Mouse (Mus musculus): ENCODE results near the gene Stac3.

Gene Stac3

GRCm38 (mm10) chr10:127500894-127501893 is at the start of gene Stac3:
TSS of gene Stac3 (plus strand) at chr10:127501686.
- DNase-seq = no peak

- no peak for DNase-seq
Measured at GRCm38 (mm10) chr10:127453701-127454100, 47.8 kb upstream of the Stac3 start.

GRCm38 (mm10) chr10:127462411-127463096 is 38.9 kb upstream of the Stac3 start:
- no peak for DNase-seq

- DNase-seq = peak; percentile 48
Measured at GRCm38 (mm10) chr10:127471281-127471988, 30.1 kb upstream of the Stac3 start.

GRCm38 (mm10) chr10:127472722-127473121 is 28.8 kb upstream of the Stac3 start:
- no peak for DNase-seq

- DNase-seq = no peak
Measured at GRCm38 (mm10) chr10:127475175-127475574, 26.3 kb upstream of the Stac3 start.

- DNase-seq = no peak
Measured at GRCm38 (mm10) chr10:127476541-127476940, 24.9 kb upstream of the Stac3 start.

- no peak for DNase-seq
Measured at GRCm38 (mm10) chr10:127477301-127477700, 24.2 kb upstream of the Stac3 start.

GRCm38 (mm10) chr10:127479131-127479530 is 22.4 kb upstream of the Stac3 start:
- peak; percentile 43 for DNase-seq

GRCm38 (mm10) chr10:127480833-127481813 is 20.4 kb upstream of the Stac3 start:
- peak; percentile 74 for DNase-seq

GRCm38 (mm10) chr10:127485235-127485634 is 16.3 kb upstream of the Stac3 start:
- no peak for DNase-seq

- no peak for DNase-seq
Measured at GRCm38 (mm10) chr10:127488856-127489255, 12.6 kb upstream of the Stac3 start.

- DNase-seq = no peak
Measured at GRCm38 (mm10) chr10:127490160-127491127, 11.0 kb upstream of the Stac3 start.

- no peak for DNase-seq
Measured at GRCm38 (mm10) chr10:127491128-127491512, 10.4 kb upstream of the Stac3 start.

- no peak for DNase-seq
Measured at GRCm38 (mm10) chr10:127492118-127492517, 9.4 kb upstream of the Stac3 start.

GRCm38 (mm10) chr10:127496156-127496555 is 5.3 kb upstream of the Stac3 start:
- no peak for DNase-seq

- no peak for DNase-seq
Measured at GRCm38 (mm10) chr10:127499516-127499915, 2.0 kb upstream of the Stac3 start.

- DNase-seq = no peak
Measured at GRCm38 (mm10) chr10:127500042-127500441, 1.4 kb upstream of the Stac3 start.

GRCm38 (mm10) chr10:127508239-127508638 is 6.8 kb downstream of the Stac3 start:
- DNase-seq = peak; percentile 80

- DNase-seq = peak; percentile 89
Measured at GRCm38 (mm10) chr10:127509051-127509836, 7.8 kb downstream of the Stac3 start.
